Mouse (Mus musculus): ENCODE data around the gene Sap18b. TPM values are rescaled to one million over a fixed set of nuclear protein-coding genes. Genes with fewer than 3 reads are reported as not detected.

Gene Sap18b
- polyA plus RNA-seq, 1 experiment, result 30.9 TPM

GRCm38 (mm10) chr8:95832603-95833434, 7.7 kb downstream of the Sap18b start:
- WGBS, result 25% methylated on average over 16 of the region's 16 CpGs
- no peaks in the 10 kb centered on the region for H3K36me3 ChIP-seq (ENCODE audit: control insufficient read depth, insufficient read depth, low read length)
- H3K4me3 ChIP-seq (ENCODE audit: control insufficient read depth, insufficient read depth, low read length), result no peak overlapping the region
- no peaks in the 10 kb centered on the region for H3K27me3 ChIP-seq (ENCODE audit: control insufficient read depth, insufficient read depth, low read length)
- peak; percentile 86 for DNase-seq
- H3K4me1 ChIP-seq (replicated peaks; ENCODE audit: control insufficient read depth, insufficient read depth, low read length), result no peaks in the 10 kb centered on the region
- H3K27ac ChIP-seq (ENCODE audit: control insufficient read depth, insufficient read depth, low read length), result no peak overlapping the region
- TF ChIP-seq CTCF (IDR thresholded peaks at IDR 0.05; ENCODE audit: borderline replicate concordance, control insufficient read depth, extremely low read depth, insufficient read depth, low read length, poor library complexity) (no peak), POLR2A (IDR thresholded peaks at IDR 0.05; ENCODE audit: control insufficient read depth, extremely low read depth, insufficient read depth, low read length, poor library complexity) (no peak)

- Histone ChIP-seq H3K36me3 (ENCODE audit: control insufficient read depth, insufficient read depth, low read length) (no peaks in the 10 kb centered on the region), H3K27me3 (ENCODE audit: control insufficient read depth, insufficient read depth, low read length) (no peaks in the 10 kb centered on the region), H3K4me3 (ENCODE audit: control insufficient read depth, insufficient read depth, low read length) (no peak overlapping the region), H3K4me1 (replicated peaks; ENCODE audit: control insufficient read depth, insufficient read depth, low read length) (no peaks in the 10 kb centered on the region), H3K27ac (ENCODE audit: control insufficient read depth, insufficient read depth, low read length) (no peak overlapping the region)
- DNase-seq, result no peak
- TF ChIP-seq CTCF (IDR thresholded peaks at IDR 0.05; ENCODE audit: borderline replicate concordance, control insufficient read depth, extremely low read depth, insufficient read depth, low read length, poor library complexity) (no peak), POLR2A (IDR thresholded peaks at IDR 0.05; ENCODE audit: control insufficient read depth, extremely low read depth, insufficient read depth, low read length, poor library complexity) (no peak)
- 16% methylated on average over 16 of the region's 16 CpGs for WGBS
These were observed 8.4 kb downstream of the Sap18b start for GRCm38 (mm10) chr8:95833435-95833984.

GRCm38 (mm10) chr8:95835891-95836290, 10.7 kb downstream of the Sap18b start:
- DNase-seq, result no peak
- Histone ChIP-seq H3K27me3 (ENCODE audit: control insufficient read depth, insufficient read depth, low read length) (no peaks in the 10 kb centered on the region), H3K27ac (ENCODE audit: control insufficient read depth, insufficient read depth, low read length) (no peak overlapping the region), H3K36me3 (ENCODE audit: control insufficient read depth, insufficient read depth, low read length) (no peaks in the 10 kb centered on the region), H3K4me3 (ENCODE audit: control insufficient read depth, insufficient read depth, low read length) (no peak overlapping the region), H3K4me1 (replicated peaks; ENCODE audit: control insufficient read depth, insufficient read depth, low read length) (no peaks in the 10 kb centered on the region)
- WGBS, result 91% methylated on average over 4 of the region's 4 CpGs
- no peak for TF ChIP-seq CTCF (IDR thresholded peaks at IDR 0.05; ENCODE audit: borderline replicate concordance, control insufficient read depth, extremely low read depth, insufficient read depth, low read length, poor library complexity)
- TF ChIP-seq POLR2A (IDR thresholded peaks at IDR 0.05; ENCODE audit: control insufficient read depth, extremely low read depth, insufficient read depth, low read length, poor library complexity), result no peak

- no peaks in the 10 kb centered on the region for H3K4me1 ChIP-seq (replicated peaks; ENCODE audit: control insufficient read depth, insufficient read depth, low read length)
- TF ChIP-seq CTCF (IDR thresholded peaks at IDR 0.05; ENCODE audit: borderline replicate concordance, control insufficient read depth, extremely low read depth, insufficient read depth, low read length, poor library complexity), result no peak
- TF ChIP-seq POLR2A (IDR thresholded peaks at IDR 0.05; ENCODE audit: control insufficient read depth, extremely low read depth, insufficient read depth, low read length, poor library complexity), result no peak
- no peak overlapping the region for H3K27ac ChIP-seq (ENCODE audit: control insufficient read depth, insufficient read depth, low read length)
- no peaks in the 10 kb centered on the region for H3K27me3 ChIP-seq (ENCODE audit: control insufficient read depth, insufficient read depth, low read length)
- no peaks in the 10 kb centered on the region for H3K36me3 ChIP-seq (ENCODE audit: control insufficient read depth, insufficient read depth, low read length)
- no peak for DNase-seq
- no peak overlapping the region for H3K4me3 ChIP-seq (ENCODE audit: control insufficient read depth, insufficient read depth, low read length)
- 92% methylated on average over 10 of the region's 10 CpGs for WGBS
These were observed 12.1 kb downstream of the Sap18b start for GRCm38 (mm10) chr8:95837266-95837665.

GRCm38 (mm10) chr8:95839289-95839688, 14.1 kb downstream of the Sap18b start:
- Histone ChIP-seq H3K27me3 (ENCODE audit: control insufficient read depth, insufficient read depth, low read length) (no peaks in the 10 kb centered on the region), H3K4me3 (ENCODE audit: control insufficient read depth, insufficient read depth, low read length) (no peak overlapping the region), H3K36me3 (ENCODE audit: control insufficient read depth, insufficient read depth, low read length) (no peaks in the 10 kb centered on the region), H3K4me1 (replicated peaks; ENCODE audit: control insufficient read depth, insufficient read depth, low read length) (no peaks in the 10 kb centered on the region), H3K27ac (ENCODE audit: control insufficient read depth, insufficient read depth, low read length) (no peak overlapping the region)
- WGBS, result 98% methylated on average over 4 of the region's 4 CpGs
- no peak for DNase-seq
- no peak for TF ChIP-seq CTCF (IDR thresholded peaks at IDR 0.05; ENCODE audit: borderline replicate concordance, control insufficient read depth, extremely low read depth, insufficient read depth, low read length, poor library complexity)
- no peak for TF ChIP-seq POLR2A (IDR thresholded peaks at IDR 0.05; ENCODE audit: control insufficient read depth, extremely low read depth, insufficient read depth, low read length, poor library complexity)

GRCm38 (mm10) chr8:95841436-95841835, 16.3 kb downstream of the Sap18b start:
- no peak overlapping the region for H3K27ac ChIP-seq (ENCODE audit: control insufficient read depth, insufficient read depth, low read length)
- no peaks in the 10 kb centered on the region for H3K4me1 ChIP-seq (replicated peaks; ENCODE audit: control insufficient read depth, insufficient read depth, low read length)
- WGBS, result 94% methylated on average over 15 of the region's 15 CpGs
- TF ChIP-seq POLR2A (IDR thresholded peaks at IDR 0.05; ENCODE audit: control insufficient read depth, extremely low read depth, insufficient read depth, low read length, poor library complexity) (no peak), CTCF (IDR thresholded peaks at IDR 0.05; ENCODE audit: borderline replicate concordance, control insufficient read depth, extremely low read depth, insufficient read depth, low read length, poor library complexity) (no peak)
- DNase-seq, result no peak
- no peak overlapping the region for H3K4me3 ChIP-seq (ENCODE audit: control insufficient read depth, insufficient read depth, low read length)
- H3K27me3 ChIP-seq (ENCODE audit: control insufficient read depth, insufficient read depth, low read length), result no peaks in the 10 kb centered on the region
- H3K36me3 ChIP-seq (ENCODE audit: control insufficient read depth, insufficient read depth, low read length), result no peaks in the 10 kb centered on the region
